Mouse (Mus musculus): Measurements from ENCODE around the gene Creb3. TPM values are rescaled to one million over a fixed set of nuclear protein-coding genes. Genes with fewer than 3 reads are reported as not detected.

Gene Creb3
- polyA plus RNA-seq, 1 experiment, result 52.4 TPM

DNA sequence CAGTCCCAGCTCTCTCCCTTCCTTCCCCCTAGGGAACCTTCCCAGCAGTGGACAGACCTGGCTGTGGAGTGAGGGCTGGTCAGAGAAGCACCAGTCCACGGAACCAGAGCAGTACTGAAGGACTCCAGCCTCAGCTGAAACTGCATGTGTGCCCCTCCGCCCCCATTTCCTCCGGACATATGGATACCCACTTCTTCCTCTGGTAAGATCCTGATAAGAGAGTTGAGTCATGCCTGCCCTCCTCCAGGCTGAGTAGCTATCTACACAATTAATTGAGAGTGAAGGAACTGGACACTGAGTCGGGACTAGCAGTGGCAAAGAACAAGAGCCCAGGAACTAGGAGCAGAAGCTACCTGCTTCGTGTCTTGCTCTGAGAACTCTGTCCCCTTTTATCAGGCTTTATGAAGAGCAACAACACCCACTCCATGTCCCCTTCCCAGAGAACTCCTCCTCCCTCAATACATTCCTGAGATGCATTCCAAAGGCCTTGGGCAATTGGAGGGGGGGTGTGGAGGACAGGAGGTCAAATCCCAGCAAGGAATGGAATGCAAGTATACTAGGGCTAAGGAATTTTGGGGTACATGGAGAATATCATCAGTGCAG, 4.0 kb upstream of the Creb3 start:
- peak overlapping the region; percentile 86 for H3K4me3 ChIP-seq (ENCODE audit: insufficient read depth, poor library complexity, severe bottlenecking)
- H3K79me2 ChIP-seq (ENCODE audit: control insufficient read depth, insufficient read depth), result peaks cover 80% of the 10 kb centered on the region
- peaks cover 42% of the 10 kb centered on the region for H3K36me3 ChIP-seq (ENCODE audit: control insufficient read depth, insufficient read depth)
- peak overlapping the region; percentile 48 for H3ac ChIP-seq (ENCODE audit: control insufficient read depth, insufficient read length, low read depth)
- H3K27me3 ChIP-seq (ENCODE audit: control insufficient read depth, insufficient read depth, insufficient read length), result no peaks in the 10 kb centered on the region
- TF ChIP-seq CTCF (IDR thresholded peaks at IDR 0.05; ENCODE audit: control insufficient read depth, insufficient read depth, insufficient read length), result no peak
- peak; percentile 64 for TF ChIP-seq CEBPB (IDR thresholded peaks at IDR 0.05; ENCODE audit: low read depth)
- TF ChIP-seq USF1 (IDR thresholded peaks at IDR 0.05; ENCODE audit: low read depth), result no peak
- TF ChIP-seq FOSL1 (IDR thresholded peaks at IDR 0.05; ENCODE audit: insufficient read depth, low read length, poor library complexity, severe bottlenecking), result no peak
- H3K79me3 ChIP-seq (ENCODE audit: low read depth), result peaks cover 60% of the 10 kb centered on the region

DNA sequence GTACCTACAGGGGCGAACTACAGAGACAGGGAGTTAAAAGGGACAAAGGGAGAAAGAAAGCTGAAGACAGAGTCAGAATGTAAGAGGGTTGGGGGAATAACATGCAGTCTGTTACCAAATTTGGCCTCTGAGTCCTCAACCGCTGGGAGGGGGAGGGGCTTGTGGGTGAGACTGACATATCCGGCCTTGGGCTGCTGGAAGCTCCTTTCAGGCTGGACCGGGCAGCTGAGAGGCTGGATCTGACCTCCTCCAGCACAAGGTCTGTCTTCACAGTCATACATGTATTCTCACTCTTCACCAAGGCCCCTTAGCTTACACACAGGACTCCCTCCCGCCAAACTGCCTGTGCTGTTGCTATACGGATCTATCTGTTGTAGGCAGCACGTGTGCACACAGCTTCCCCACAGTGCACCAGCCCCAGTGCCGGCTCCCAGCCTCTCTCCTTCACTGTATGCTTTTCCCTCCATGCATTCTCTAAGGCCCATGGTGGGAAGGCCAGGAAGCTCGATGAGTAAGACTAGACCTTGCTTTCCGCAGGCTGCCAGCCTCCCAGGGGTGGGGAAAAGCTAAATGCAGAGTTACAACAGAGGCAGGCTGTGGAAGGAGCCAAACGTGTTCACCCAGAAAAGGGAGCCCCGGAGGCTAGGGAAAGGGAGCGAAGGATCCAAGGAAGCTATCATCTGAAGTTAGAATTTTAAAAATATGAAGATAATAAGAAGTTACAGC, 3.3 kb upstream of the Creb3 start:
- no peaks in the 10 kb centered on the region for H3K27me3 ChIP-seq (ENCODE audit: control insufficient read depth, insufficient read depth, insufficient read length)
- H3K79me2 ChIP-seq (ENCODE audit: control insufficient read depth, insufficient read depth), result peaks cover 86% of the 10 kb centered on the region
- peaks cover 36% of the 10 kb centered on the region for H3K36me3 ChIP-seq (ENCODE audit: control insufficient read depth, insufficient read depth)
- peak overlapping the region; percentile 86 for H3K4me3 ChIP-seq (ENCODE audit: insufficient read depth, poor library complexity, severe bottlenecking)
- peak overlapping the region; percentile 83 for H3ac ChIP-seq (ENCODE audit: control insufficient read depth, insufficient read length, low read depth)
- H3K79me3 ChIP-seq (ENCODE audit: low read depth), result peaks cover 64% of the 10 kb centered on the region
- TF ChIP-seq USF1 (IDR thresholded peaks at IDR 0.05; ENCODE audit: low read depth) (no peak), FOSL1 (IDR thresholded peaks at IDR 0.05; ENCODE audit: insufficient read depth, low read length, poor library complexity, severe bottlenecking) (no peak), CEBPB (IDR thresholded peaks at IDR 0.05; ENCODE audit: low read depth) (no peak), MYOD1 (IDR thresholded peaks at IDR 0.05; ENCODE audit: control insufficient read depth, insufficient read length, low read depth) (no peak), MAX (IDR thresholded peaks at IDR 0.05) (peak; percentile 18)

DNA sequence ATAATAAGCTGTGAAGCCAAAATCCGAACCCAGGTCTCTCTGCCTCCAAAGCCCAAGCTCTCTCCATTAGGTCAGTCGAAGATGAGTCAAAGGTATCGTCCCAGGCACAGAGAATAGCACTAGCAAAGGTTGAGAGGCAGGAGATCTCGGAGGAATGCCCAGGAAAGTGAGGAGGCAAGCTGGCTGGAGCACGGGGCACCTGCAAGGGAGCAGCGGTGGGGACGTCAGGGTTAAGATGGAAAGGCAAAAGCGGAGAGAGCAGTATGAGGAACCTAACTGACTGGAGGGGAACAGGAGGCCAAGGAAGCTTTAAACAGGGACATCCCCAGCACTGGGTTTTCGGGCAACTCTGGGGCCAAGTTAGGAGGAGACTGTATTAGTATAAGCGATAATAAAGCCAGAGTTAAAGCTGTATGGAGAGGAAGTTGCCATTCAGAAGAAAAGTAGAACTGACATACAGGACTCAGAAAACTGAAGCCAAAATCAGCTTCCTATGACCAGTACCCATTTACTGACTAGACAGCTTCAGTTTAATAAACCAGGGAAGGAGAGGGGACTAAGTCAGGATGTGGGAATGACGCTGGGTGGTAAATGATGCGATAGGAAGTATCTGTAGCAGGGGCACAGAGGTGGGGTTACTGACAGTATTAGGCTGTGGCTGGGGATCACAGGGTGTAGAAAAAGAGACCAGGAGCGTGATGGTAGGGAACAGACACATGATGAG, 2.5 kb upstream of the Creb3 start:
- H3K79me2 ChIP-seq (ENCODE audit: control insufficient read depth, insufficient read depth), result peaks cover 87% of the 10 kb centered on the region
- peaks cover 28% of the 10 kb centered on the region for H3K36me3 ChIP-seq (ENCODE audit: control insufficient read depth, insufficient read depth)
- peaks cover 59% of the 10 kb centered on the region for H3K79me3 ChIP-seq (ENCODE audit: low read depth)
- H3K4me3 ChIP-seq (ENCODE audit: insufficient read depth, poor library complexity, severe bottlenecking), result peak overlapping the region; percentile 86
- peak overlapping the region; percentile 86 for H3ac ChIP-seq (ENCODE audit: control insufficient read depth, insufficient read length, low read depth)
- no peak for TF ChIP-seq FOSL1 (IDR thresholded peaks at IDR 0.05; ENCODE audit: insufficient read depth, low read length, poor library complexity, severe bottlenecking)
- peak; percentile 78 for TF ChIP-seq MYOD1 (IDR thresholded peaks at IDR 0.05; ENCODE audit: control insufficient read depth, insufficient read length, low read depth)
- no peak for TF ChIP-seq MYOG (IDR thresholded peaks at IDR 0.05; ENCODE audit: control insufficient read depth, extremely low read depth, insufficient read length)
- no peak for TF ChIP-seq CTCF (IDR thresholded peaks at IDR 0.05; ENCODE audit: control insufficient read depth, insufficient read depth, insufficient read length)
- TF ChIP-seq MAX (IDR thresholded peaks at IDR 0.05), result no peak
- no peak for TF ChIP-seq USF1 (IDR thresholded peaks at IDR 0.05; ENCODE audit: low read depth)
- peak; percentile 88 for TF ChIP-seq CEBPB (IDR thresholded peaks at IDR 0.05; ENCODE audit: low read depth)
- no peaks in the 10 kb centered on the region for H3K27me3 ChIP-seq (ENCODE audit: control insufficient read depth, insufficient read depth, insufficient read length)

DNA sequence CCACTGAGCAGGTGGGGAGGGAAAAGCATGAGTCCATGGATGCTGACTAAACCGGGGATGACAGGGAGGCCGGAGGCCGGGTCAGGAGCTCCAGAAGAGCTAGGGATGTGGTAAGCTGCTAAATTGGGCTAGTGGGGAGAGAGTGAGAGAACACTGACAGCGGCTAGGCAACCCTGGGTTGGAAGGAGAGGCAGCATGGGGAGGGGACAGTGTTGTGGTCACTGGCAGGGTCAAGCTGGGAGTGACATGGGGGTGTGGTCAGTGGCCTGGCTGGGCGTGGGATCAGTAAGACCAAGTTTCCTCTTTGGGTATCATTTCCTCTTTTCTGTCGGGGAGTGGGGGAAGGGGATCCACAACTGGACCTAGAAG, 1.9 kb upstream of the Creb3 start:
- peak overlapping the region; percentile 86 for H3K4me3 ChIP-seq (ENCODE audit: insufficient read depth, poor library complexity, severe bottlenecking)
- TF ChIP-seq FOSL1 (IDR thresholded peaks at IDR 0.05; ENCODE audit: insufficient read depth, low read length, poor library complexity, severe bottlenecking), result no peak
- TF ChIP-seq MYOG (IDR thresholded peaks at IDR 0.05; ENCODE audit: control insufficient read depth, extremely low read depth, insufficient read length), result no peak
- peak; percentile 30 for TF ChIP-seq MAX (IDR thresholded peaks at IDR 0.05)

DNA sequence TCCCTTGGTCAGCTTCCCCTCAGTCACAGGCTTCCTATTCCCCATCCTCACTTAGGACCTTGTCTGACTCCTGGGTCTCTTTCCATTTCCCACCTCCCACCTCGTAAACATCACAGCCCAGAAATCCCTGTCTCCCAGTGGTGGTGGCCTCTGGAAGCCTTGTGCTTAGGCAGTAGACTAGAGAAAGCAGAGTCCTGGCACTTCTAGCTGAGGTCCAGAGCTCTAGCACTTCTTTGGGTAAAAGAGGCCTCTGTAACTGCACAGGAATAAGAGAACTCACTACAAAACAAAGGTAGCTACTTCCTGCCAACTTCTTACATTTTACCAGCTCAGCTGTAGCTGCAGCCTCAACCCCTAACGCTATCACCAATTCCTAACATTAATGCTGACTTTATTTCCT, 1.2 kb upstream of the Creb3 start:
- Histone ChIP-seq H3K27me3 (ENCODE audit: control insufficient read depth, insufficient read depth, insufficient read length) (no peaks in the 10 kb centered on the region), H3K36me3 (ENCODE audit: control insufficient read depth, insufficient read depth) (peaks cover 28% of the 10 kb centered on the region)
- TF ChIP-seq CTCF (IDR thresholded peaks at IDR 0.05; ENCODE audit: control insufficient read depth, insufficient read depth, insufficient read length), result no peak
- TF ChIP-seq FOSL1 (IDR thresholded peaks at IDR 0.05; ENCODE audit: insufficient read depth, low read length, poor library complexity, severe bottlenecking), result no peak
- no peak for TF ChIP-seq USF1 (IDR thresholded peaks at IDR 0.05; ENCODE audit: low read depth)
- TF ChIP-seq CEBPB (IDR thresholded peaks at IDR 0.05; ENCODE audit: low read depth), result no peak
- no peak for TF ChIP-seq MAX (IDR thresholded peaks at IDR 0.05)
- TF ChIP-seq MYOD1 (IDR thresholded peaks at IDR 0.05; ENCODE audit: control insufficient read depth, insufficient read length, low read depth), result no peak
- no peak for TF ChIP-seq MYOG (IDR thresholded peaks at IDR 0.05; ENCODE audit: control insufficient read depth, extremely low read depth, insufficient read length)

More for the DNA sequence above, 1.9 kb upstream of the Creb3 start:
- H3K36me3 ChIP-seq (ENCODE audit: control insufficient read depth, insufficient read depth), result peaks cover 28% of the 10 kb centered on the region
- H3K79me3 ChIP-seq (ENCODE audit: low read depth), result peaks cover 58% of the 10 kb centered on the region
- no peaks in the 10 kb centered on the region for H3K27me3 ChIP-seq (ENCODE audit: control insufficient read depth, insufficient read depth, insufficient read length)
- H3ac ChIP-seq (ENCODE audit: control insufficient read depth, insufficient read length, low read depth), result peak overlapping the region; percentile 27
- peaks cover 81% of the 10 kb centered on the region for H3K79me2 ChIP-seq (ENCODE audit: control insufficient read depth, insufficient read depth)

More for the DNA sequence above, 1.2 kb upstream of the Creb3 start:
- peaks cover 74% of the 10 kb centered on the region for H3K79me2 ChIP-seq (ENCODE audit: control insufficient read depth, insufficient read depth)
- H3K4me3 ChIP-seq (ENCODE audit: insufficient read depth, poor library complexity, severe bottlenecking), result peak overlapping the region; percentile 86
- peak overlapping the region; percentile 77 for H3ac ChIP-seq (ENCODE audit: control insufficient read depth, insufficient read length, low read depth)
- H3K79me3 ChIP-seq (ENCODE audit: low read depth), result peaks cover 55% of the 10 kb centered on the region
